Mouse (Mus musculus) ES-Bruce4 (cell line): Measurements from ENCODE around the gene Filip1. TPM values are rescaled to one million over a fixed set of nuclear protein-coding genes. Genes with fewer than 3 reads are reported as not detected.
"Not testable (repeated sequence)": the region's sequence is repeated elsewhere in the genome, so short reads cannot be mapped to it uniquely, and the experiment has no call there.

Experiments
- H3K27ac ChIP-seq: 2 replicates; pipeline ENCODE4 v1.5.1; 2012; ENCODE audit warnings: low read length, inconsistent platforms; ENCODE audit not compliant: insufficient read depth
- H3K27me3 ChIP-seq: 2 replicates; pipeline ENCODE4 v1.6.1; 2012; ENCODE audit warnings: mild to moderate bottlenecking, low read length, inconsistent platforms; ENCODE audit not compliant: control insufficient read depth, poor library complexity, insufficient read depth, severe bottlenecking
- H3K36me3 ChIP-seq: 2 replicates; pipeline ENCODE4 v1.6.1; 2012; ENCODE audit warnings: inconsistent platforms, mild to moderate bottlenecking, low read length, moderate library complexity; ENCODE audit not compliant: control insufficient read depth, poor library complexity, insufficient read depth, severe bottlenecking
- H3K4me1 ChIP-seq: one replicate; pipeline ENCODE4 v1.8.1; 2011; ENCODE audit warnings: low read length; ENCODE audit not compliant: control insufficient read depth, insufficient read depth
- H3K4me3 ChIP-seq: 2 replicates; pipeline ENCODE4 v1.5.1; 2011; ENCODE audit warnings: low read depth, mild to moderate bottlenecking, low read length
- H3K9ac ChIP-seq: 2 replicates; pipeline ENCODE4 v1.6.1; 2012; ENCODE audit warnings: low read depth, mild to moderate bottlenecking, inconsistent platforms; ENCODE audit not compliant: poor library complexity, severe bottlenecking
- H3K9me3 ChIP-seq: replicated peaks from 2 replicates; pipeline ENCODE4 v1.6.1; 2012; ENCODE audit warnings: mild to moderate bottlenecking, low read length, inconsistent platforms; ENCODE audit not compliant: control insufficient read depth, poor library complexity, insufficient read depth, severe bottlenecking
- CTCF ChIP-seq: IDR thresholded peaks from one replicate; pipeline ENCODE4 v1.8.1; 2011; ENCODE audit warnings: low read depth, low read length
- EP300 ChIP-seq: IDR thresholded peaks from 2 replicates; pipeline ENCODE4 v1.6.1; 2011; ENCODE audit warnings: low read depth, low read length; ENCODE audit not compliant: insufficient read depth
- POLR2A ChIP-seq: IDR thresholded peaks from one replicate; pipeline ENCODE4 v1.8.1; 2011; ENCODE audit warnings: low read length; ENCODE audit not compliant: insufficient read depth
- polyA plus RNA-seq: library from polyadenylated mRNA; stranded (reverse); fragments of >200 nt; gene quantifications from 2 replicates; pipeline ENCODE4 v1.2.4, GENCODE M21; 2011; ENCODE audit warnings: low read depth; ENCODE audit not compliant: missing spikeins, insufficient read depth, insufficient read length

Gene Filip1
- polyA plus RNA-seq, 1 experiment, result not detected

GRCm38 (mm10) chr9:80037997-80038383, 25.3 kb upstream of the Filip1 start:
- Histone ChIP-seq H3K4me3 (no peak overlapping the region), H3K27ac (no peak overlapping the region), H3K4me1 (no peaks in the 10 kb centered on the region), H3K36me3 (no peaks in the 10 kb centered on the region), H3K9ac (no peak overlapping the region), H3K9me3 (peaks cover 19% of the 10 kb centered on the region), H3K27me3 (no peaks in the 10 kb centered on the region)
- TF ChIP-seq POLR2A, result no peak

- no peaks in the 10 kb centered on the region for H3K4me1 ChIP-seq
- H3K4me3 ChIP-seq, result no peak overlapping the region
- H3K36me3 ChIP-seq, result no peaks in the 10 kb centered on the region
- no peak for TF ChIP-seq POLR2A
- H3K27ac ChIP-seq, result no peak overlapping the region
- no peak overlapping the region for H3K9ac ChIP-seq
- no peaks in the 10 kb centered on the region for H3K27me3 ChIP-seq
- H3K9me3 ChIP-seq, result peaks cover 21% of the 10 kb centered on the region
Measured at GRCm38 (mm10) chr9:80037262-80037996, 24.8 kb upstream of the Filip1 start.

- Histone ChIP-seq H3K36me3 (no peaks in the 10 kb centered on the region), H3K27me3 (no peaks in the 10 kb centered on the region)
Measured at GRCm38 (mm10) chr9:80026581-80027021, 13.9 kb upstream of the Filip1 start.

GRCm38 (mm10) chr9:80026017-80026416, 13.4 kb upstream of the Filip1 start:
- Histone ChIP-seq H3K27me3 (no peaks in the 10 kb centered on the region), H3K9ac (no peak overlapping the region), H3K36me3 (no peaks in the 10 kb centered on the region), H3K4me3 (no peak overlapping the region), H3K27ac (no peak overlapping the region), H3K9me3 (peaks cover 11% of the 10 kb centered on the region), H3K4me1 (no peaks in the 10 kb centered on the region)
- TF ChIP-seq CTCF (peak; percentile 37), POLR2A (no peak)

More at GRCm38 (mm10) chr9:80026581-80027021, 13.9 kb upstream of the Filip1 start:
- TF ChIP-seq CTCF (no peak), EP300 (no peak), POLR2A (no peak)
- no peak overlapping the region for H3K27ac ChIP-seq
- no peak overlapping the region for H3K4me3 ChIP-seq
- peaks cover 16% of the 10 kb centered on the region for H3K9me3 ChIP-seq
- H3K4me1 ChIP-seq, result no peaks in the 10 kb centered on the region
- no peak overlapping the region for H3K9ac ChIP-seq

GRCm38 (mm10) chr9:80025347-80025746, 12.7 kb upstream of the Filip1 start:
- not testable (repeated sequence) for H3K27me3 ChIP-seq, H3K4me3 ChIP-seq, H3K36me3 ChIP-seq, H3K4me1 ChIP-seq, H3K9me3 ChIP-seq, H3K27ac ChIP-seq, H3K9ac ChIP-seq

- H3K4me3 ChIP-seq, result no peak overlapping the region
- H3K36me3 ChIP-seq, result no peaks in the 10 kb centered on the region
- no peak overlapping the region for H3K9ac ChIP-seq
- no peak for TF ChIP-seq CTCF
- no peak for TF ChIP-seq EP300
- no peak for TF ChIP-seq POLR2A
- H3K27me3 ChIP-seq, result no peaks in the 10 kb centered on the region
- H3K4me1 ChIP-seq, result no peaks in the 10 kb centered on the region
- no peak overlapping the region for H3K27ac ChIP-seq
- no peaks in the 10 kb centered on the region for H3K9me3 ChIP-seq
Measured at GRCm38 (mm10) chr9:80022821-80023220, 10.2 kb upstream of the Filip1 start.
